Mouse (Mus musculus) left cerebral cortex, postnatal 36 days (tissue): ENCODE results near the gene Ccdc187. TPM values are rescaled to one million over a fixed set of nuclear protein-coding genes. Genes with fewer than 3 reads are reported as not detected.
A peak's percentile ranks its signal among the peaks of the same experiment; 100 is the strongest.

ENCODE experiments used
- DNase-seq, 2 experiments: peaks; one replicate each; pipeline ENCODE4 v3.0.0; 2021 to 2022; ENCODE audit warnings: low spot score in 2 of 2, mixed read lengths in 1 of 2
- intact Hi-C: fragments of 180-260 bp; cut with DNase I; formaldehyde crosslinking; loops from one replicate; pipeline ENCODE4 v1.15.1; 2025
- total RNA-seq, 2 experiments: library from RNA; stranded (reverse); gene quantifications; 2 replicates each; pipeline ENCODE4 v1.2.3; 2021

The Ccdc187 gene
- total RNA-seq, 2 experiments from 2014 or later, result 1.3 to 3.5 TPM

- no peak for DNase-seq
- intact Hi-C loops, result no loop called here
Observed at GRCm38 (mm10) chr2:26317991-26318672, 23.8 kb upstream of the Ccdc187 start.

GRCm38 (mm10) chr2:26317371-26317770 is 23.0 kb upstream of the Ccdc187 start:
- DNase-seq, result no peak
- intact Hi-C loops, result no loop called here

- intact Hi-C loops, result no loop called here
- no peak for DNase-seq
Observed at GRCm38 (mm10) chr2:26316576-26317246, 22.4 kb upstream of the Ccdc187 start.

GRCm38 (mm10) chr2:26315925-26316311 is 21.6 kb upstream of the Ccdc187 start:
- DNase-seq, result no peak
- intact Hi-C loops, result no loop called here

GRCm38 (mm10) chr2:26315072-26315924 is 20.9 kb upstream of the Ccdc187 start, which contains the start of gene Gpsm1:
TSS of gene Gpsm1 (plus strand) at chr2:26315515.
- intact Hi-C loops, result no loop called here
- DNase-seq, result peak; percentile 80 to 81

- intact Hi-C loops, result no loop called here
Observed at GRCm38 (mm10) chr2:26314281-26315071, 20.1 kb upstream of the Ccdc187 start.

GRCm38 (mm10) chr2:26313394-26313793 is 19.0 kb upstream of the Ccdc187 start:
- DNase-seq, result no peak
- intact Hi-C loops, result no loop called here

More at GRCm38 (mm10) chr2:26314281-26315071, 20.1 kb upstream of the Ccdc187 start:
- no peak for DNase-seq

GRCm38 (mm10) chr2:26312812-26313211 is 18.5 kb upstream of the Ccdc187 start:
- intact Hi-C loops, result no loop called here
- DNase-seq, result no peak

GRCm38 (mm10) chr2:26311936-26312335 is 17.6 kb upstream of the Ccdc187 start:
- intact Hi-C loops, result no loop called here
- DNase-seq, result no peak

GRCm38 (mm10) chr2:26309739-26310138 is 15.4 kb upstream of the Ccdc187 start:
- intact Hi-C loops, result no loop called here

GRCm38 (mm10) chr2:26306702-26307101 is 12.3 kb upstream of the Ccdc187 start:
- intact Hi-C loops, result no loop called here
- DNase-seq, result no peak

More at GRCm38 (mm10) chr2:26309739-26310138, 15.4 kb upstream of the Ccdc187 start:
- no peak for DNase-seq

GRCm38 (mm10) chr2:26305555-26305954 is 11.2 kb upstream of the Ccdc187 start:
- intact Hi-C loops, result no loop called here
- DNase-seq, result no peak

- no peak for DNase-seq
- intact Hi-C loops, result no loop called here
Observed at GRCm38 (mm10) chr2:26304711-26305110, 10.4 kb upstream of the Ccdc187 start.

GRCm38 (mm10) chr2:26302005-26302503 is 7.7 kb upstream of the Ccdc187 start:
- intact Hi-C loops, result no loop called here
- no peak for DNase-seq

- intact Hi-C loops, result loop anchor here (2.0 kb wide), 1 partner anchor 52 kb away; the partner anchor contains the start of gene Dnlz
- DNase-seq, result peak; percentile 82 to 88
Observed at GRCm38 (mm10) chr2:26300808-26301174, 6.4 kb upstream of the Ccdc187 start.

- intact Hi-C loops, result loop anchor here (2.0 kb wide), 1 partner anchor 53 kb away; the partner anchor contains the start of gene Dnlz
- no peak for DNase-seq
Observed at GRCm38 (mm10) chr2:26300161-26300807, 5.9 kb upstream of the Ccdc187 start.

GRCm38 (mm10) chr2:26299336-26299735 is 5.0 kb upstream of the Ccdc187 start:
- intact Hi-C loops, result no loop called here

GRCm38 (mm10) chr2:26298856-26299230 is 4.5 kb upstream of the Ccdc187 start:
- intact Hi-C loops, result no loop called here
- DNase-seq, result no peak

More at GRCm38 (mm10) chr2:26299336-26299735, 5.0 kb upstream of the Ccdc187 start:
- DNase-seq, result no peak
